Mouse (Mus musculus) thymus, postnatal 14 days (tissue): ENCODE results near the gene Jade2.
"Not testable (repeated sequence)": the region's sequence is repeated elsewhere in the genome, so short reads cannot be mapped to it uniquely, and the experiment has no call there.

Source experiments
- DNase-seq: peaks from one replicate; pipeline ENCODE4 v3.0.0; 2021

Jade2 gene

GRCm38 (mm10) chr11:51831962-51832909 lies 25.2 kb downstream of the Jade2 start:
- DNase-seq, result no peak

GRCm38 (mm10) chr11:51824867-51825424 lies 32.5 kb downstream of the Jade2 start:
- no peak for DNase-seq

- DNase-seq, result no peak
Observed at GRCm38 (mm10) chr11:51823963-51824753, 33.3 kb downstream of the Jade2 start.

- DNase-seq, result no peak
Observed at GRCm38 (mm10) chr11:51823271-51823670, 34.2 kb downstream of the Jade2 start.

- no peak for DNase-seq
Observed at GRCm38 (mm10) chr11:51822736-51823135, 34.7 kb downstream of the Jade2 start.

- peak; percentile 86 for DNase-seq
Observed at GRCm38 (mm10) chr11:51820861-51821260, 36.6 kb downstream of the Jade2 start.

GRCm38 (mm10) chr11:51819964-51820363 lies 37.5 kb downstream of the Jade2 start:
- peak; percentile 71 for DNase-seq

GRCm38 (mm10) chr11:51818837-51819236 lies 38.6 kb downstream of the Jade2 start:
- no peak for DNase-seq

GRCm38 (mm10) chr11:51817756-51818155 lies 39.7 kb downstream of the Jade2 start:
- DNase-seq, result peak; percentile 96

- DNase-seq, result no peak
Observed at GRCm38 (mm10) chr11:51812022-51812546, 45.4 kb downstream of the Jade2 start.

GRCm38 (mm10) chr11:51811230-51811629 lies 46.2 kb downstream of the Jade2 start:
- DNase-seq, result no peak

- peak; percentile 28 for DNase-seq
Observed at GRCm38 (mm10) chr11:51809632-51810224, 47.7 kb downstream of the Jade2 start.

- no peak for DNase-seq
Observed at GRCm38 (mm10) chr11:51807108-51807879, 50.2 kb downstream of the Jade2 start.

GRCm38 (mm10) chr11:51805221-51805981 lies 52.1 kb downstream of the Jade2 start:
- DNase-seq, result peak; percentile 87

GRCm38 (mm10) chr11:51800634-51801325 lies 56.7 kb downstream of the Jade2 start:
- no peak for DNase-seq

GRCm38 (mm10) chr11:51796272-51796671 lies 61.2 kb downstream of the Jade2 start:
- no peak for DNase-seq

- no peak for DNase-seq
Observed at GRCm38 (mm10) chr11:51790662-51791061, 66.8 kb downstream of the Jade2 start.

GRCm38 (mm10) chr11:51789735-51790134 lies 67.7 kb downstream of the Jade2 start:
- DNase-seq, result not testable (repeated sequence)

- peak; percentile 72 for DNase-seq
Observed at GRCm38 (mm10) chr11:51785926-51786325, 71.5 kb downstream of the Jade2 start.

- no peak for DNase-seq
Observed at GRCm38 (mm10) chr11:51782721-51783120, 74.7 kb downstream of the Jade2 start.
